Mouse (Mus musculus) hindbrain, embryonic 15.5 days (tissue): ENCODE data around the gene Clcn2. TPM values are rescaled to one million over a fixed set of nuclear protein-coding genes. Genes with fewer than 3 reads are reported as not detected.

ENCODE experiments used
- ATAC-seq: fragments of 200-750 bp; cut with Nextera tagmentation; 2 replicates; pipeline ENCODE4 v1.8.0; 2017; ENCODE audit warnings: low read depth, moderate number of reproducible peaks, moderate TSS enrichment; ENCODE audit not compliant: low FRiP score
- H3K27ac ChIP-seq: fragments of 300-500 bp; sonication (generic); replicated peaks from 2 replicates; pipeline ENCODE4 v1.5.1; 2015; ENCODE audit warnings: mild to moderate bottlenecking, inconsistent platforms
- H3K27me3 ChIP-seq: fragments of 300-500 bp; sonication (generic); 2 replicates; pipeline ENCODE4 v1.6.1; 2015; ENCODE audit warnings: control low read depth, inconsistent platforms
- H3K36me3 ChIP-seq: fragments of 300-500 bp; sonication (generic); 2 replicates; pipeline ENCODE4 v1.6.1; 2015; ENCODE audit warnings: control low read depth, inconsistent platforms
- H3K4me1 ChIP-seq: fragments of 300-500 bp; sonication (generic); replicated peaks from 2 replicates; pipeline ENCODE4 v1.6.1; 2015; ENCODE audit warnings: control low read depth, inconsistent platforms
- H3K4me2 ChIP-seq: fragments of 300-500 bp; sonication (generic); 2 replicates; pipeline ENCODE4 v1.6.1; 2015; ENCODE audit warnings: moderate library complexity, mild to moderate bottlenecking, inconsistent platforms
- H3K4me3 ChIP-seq: fragments of 300-500 bp; sonication (generic); 2 replicates; pipeline ENCODE4 v1.5.1; 2015; ENCODE audit warnings: mild to moderate bottlenecking, inconsistent platforms
- H3K9ac ChIP-seq: fragments of 300-500 bp; sonication (generic); 2 replicates; pipeline ENCODE4 v1.6.1; 2015; ENCODE audit warnings: inconsistent platforms
- H3K9me3 ChIP-seq: fragments of 300-500 bp; sonication (generic); 2 replicates; pipeline ENCODE4 v1.6.1; 2016; ENCODE audit warnings: control low read depth, inconsistent platforms
- WGBS: fragments of 180-500 bp; shearing (Covaris S2); methylation state at CpG from one replicate; pipeline ENCODE4 v1.1.7; 2015; 5-methylcytosine and 5-hydroxymethylcytosine counted together
- polyA plus RNA-seq: library from polyadenylated mRNA; unstranded; fragments of >200 nt; fragmentation: Nextera tagmentation; extraction: Ambion mirVana; gene quantifications from 2 replicates; pipeline ENCODE4 v1.2.1, GENCODE M21; 2015

Gene Clcn2
- polyA plus RNA-seq, 1 experiment from 2014 or later: 36.0 TPM

DNA sequence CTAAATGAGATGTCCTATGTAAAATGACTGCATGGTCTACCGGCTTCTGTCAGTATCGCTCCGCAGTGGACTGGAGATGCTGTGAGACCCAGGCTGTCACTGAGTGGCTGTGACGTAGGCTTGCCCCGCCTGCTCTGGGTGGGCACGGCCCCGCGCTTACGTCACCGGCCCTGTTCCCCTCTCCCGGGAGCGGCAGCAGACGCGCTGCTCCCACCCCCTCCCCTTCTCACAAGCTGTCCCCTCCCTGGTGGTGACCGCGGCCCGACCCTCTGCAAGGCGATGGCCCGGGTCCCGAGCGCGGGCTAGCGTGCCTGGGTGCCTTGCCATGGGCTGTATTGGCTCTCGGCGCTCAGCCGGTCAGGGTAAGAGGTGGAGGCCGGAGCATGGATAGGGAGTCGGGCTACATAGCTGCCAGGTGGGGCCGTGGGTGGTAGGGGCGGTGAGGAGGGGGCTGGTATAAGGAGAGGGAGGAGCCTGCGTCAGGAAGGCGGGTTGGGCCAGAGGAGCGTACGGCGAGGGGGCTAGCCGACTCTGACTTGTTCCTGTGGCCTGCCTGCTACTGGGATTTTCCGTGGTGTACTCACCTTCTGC is 24.3 kb downstream of the Clcn2 start, which contains the start of gene Fam131a:
Gene Fam131a (plus strand): TSS at position 131 of the 591 bp plus-strand sequence.
- peak; percentile 94 for ATAC-seq
- no peaks in the 10 kb centered on the region for H3K27me3 ChIP-seq
- H3K36me3 ChIP-seq: peaks cover 35% of the 10 kb centered on the region
- WGBS: under 1% methylated on average over 36 of the region's 37 CpGs
- no peaks in the 10 kb centered on the region for H3K9me3 ChIP-seq
- peak within 1 kb of the TSS; percentile 97 for H3K27ac ChIP-seq
- H3K4me1 ChIP-seq: peaks cover 46% of the 10 kb centered on the region
- H3K4me3 ChIP-seq: peak within 1 kb of the TSS; percentile 62
- peak within 1 kb of the TSS; percentile 78 for H3K9ac ChIP-seq
- peak within 1 kb of the TSS; percentile 66 for H3K4me2 ChIP-seq

GRCm38 (mm10) chr16:20692241-20692965 is 25.1 kb downstream of the Clcn2 start:
- H3K9me3 ChIP-seq: no peaks in the 10 kb centered on the region
- peak overlapping the region; percentile 66 for H3K4me2 ChIP-seq
- H3K4me3 ChIP-seq: peak overlapping the region; percentile 62; the same call in 1 of the 2 replicates
- 0 out of 2 replicates have a peak, but pooled peaks have one; percentile 0 for ATAC-seq
- H3K9ac ChIP-seq: no peak overlapping the region
- peak overlapping the region; percentile 97 for H3K27ac ChIP-seq
- H3K4me1 ChIP-seq: peaks cover 44% of the 10 kb centered on the region
- H3K27me3 ChIP-seq: no peaks in the 10 kb centered on the region
- peaks cover 43% of the 10 kb centered on the region for H3K36me3 ChIP-seq
- 35% methylated on average over 16 of the region's 16 CpGs for WGBS

DNA sequence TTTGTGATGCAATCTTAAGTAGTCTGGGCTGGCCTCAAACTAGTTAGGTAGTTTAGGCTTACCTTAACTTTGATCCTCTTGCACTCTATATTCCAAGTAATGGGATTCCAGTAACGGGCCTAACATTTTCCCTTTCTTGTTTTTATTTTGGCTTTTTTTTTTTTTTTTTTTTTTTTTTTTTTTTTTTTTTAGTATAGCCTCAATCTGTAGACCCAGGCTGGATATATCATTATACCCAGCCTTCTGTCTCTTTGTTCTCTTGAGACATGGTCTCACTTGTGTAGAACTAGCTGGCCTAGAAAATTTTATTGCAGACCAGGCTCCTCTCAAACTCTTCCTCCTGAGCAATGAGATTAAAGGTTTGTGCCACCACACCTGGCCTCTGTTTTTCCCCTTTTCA is 25.9 kb downstream of the Clcn2 start:
- no peak for ATAC-seq
- Histone ChIP-seq H3K4me1 (peaks cover 37% of the 10 kb centered on the region), H3K4me3 (no peak overlapping the region), H3K36me3 (peaks cover 51% of the 10 kb centered on the region), H3K27me3 (no peaks in the 10 kb centered on the region), H3K9ac (no peak overlapping the region), H3K27ac (no peak overlapping the region), H3K9me3 (no peaks in the 10 kb centered on the region), H3K4me2 (no peak overlapping the region)
- 83% methylated on average over 1 of the region's 1 CpGs for WGBS

- H3K4me3 ChIP-seq: no peak overlapping the region
- no peak overlapping the region for H3K9ac ChIP-seq
- WGBS: 93% methylated on average over 3 of the region's 3 CpGs
- no peaks in the 10 kb centered on the region for H3K9me3 ChIP-seq
- no peak for ATAC-seq
- H3K4me1 ChIP-seq: peaks cover 29% of the 10 kb centered on the region
- H3K36me3 ChIP-seq: peaks cover 59% of the 10 kb centered on the region
- no peak overlapping the region for H3K4me2 ChIP-seq
- H3K27ac ChIP-seq: no peak overlapping the region
- no peaks in the 10 kb centered on the region for H3K27me3 ChIP-seq
These were observed 26.8 kb downstream of the Clcn2 start for GRCm38 (mm10) chr16:20690774-20691173.

GRCm38 (mm10) chr16:20677974-20678675 is 39.4 kb downstream of the Clcn2 start:
- H3K9ac ChIP-seq: no peak overlapping the region
- no peaks in the 10 kb centered on the region for H3K9me3 ChIP-seq
- H3K4me3 ChIP-seq: no peak overlapping the region
- no peak for ATAC-seq
- H3K27me3 ChIP-seq: no peaks in the 10 kb centered on the region
- H3K4me2 ChIP-seq: no peak overlapping the region
- 81% methylated on average over 10 of the region's 10 CpGs for WGBS
- H3K36me3 ChIP-seq: peaks cover 81% of the 10 kb centered on the region
- H3K4me1 ChIP-seq: peaks cover 27% of the 10 kb centered on the region
- H3K27ac ChIP-seq: no peak overlapping the region

DNA sequence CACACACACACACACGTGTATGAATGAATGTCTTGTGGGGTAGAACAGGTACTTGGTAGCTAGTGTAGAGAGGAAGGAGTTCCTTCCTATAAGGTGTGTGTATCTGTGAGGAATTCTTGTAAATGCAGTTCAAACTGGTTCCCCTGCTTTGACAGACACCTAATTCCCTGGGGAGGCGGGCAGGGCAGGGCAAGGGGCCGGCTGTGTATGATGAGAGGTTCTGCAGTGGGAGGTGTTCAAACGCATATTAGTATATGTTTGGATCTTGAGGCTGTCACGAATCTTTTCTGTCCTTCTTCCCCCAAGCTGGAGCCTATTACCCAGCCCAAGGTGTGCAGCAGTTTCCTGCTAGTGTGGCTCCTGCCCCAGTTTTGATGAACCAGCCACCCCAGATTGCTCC is 40.2 kb downstream of the Clcn2 start:
- H3K4me2 ChIP-seq: no peak overlapping the region
- H3K4me3 ChIP-seq: no peak overlapping the region
- WGBS: 89% methylated on average over 5 of the region's 5 CpGs
- no peak for ATAC-seq
- H3K9me3 ChIP-seq: no peaks in the 10 kb centered on the region
- peaks cover 27% of the 10 kb centered on the region for H3K4me1 ChIP-seq
- peaks cover 73% of the 10 kb centered on the region for H3K36me3 ChIP-seq
- H3K27me3 ChIP-seq: no peaks in the 10 kb centered on the region
- no peak overlapping the region for H3K9ac ChIP-seq
- H3K27ac ChIP-seq: no peak overlapping the region

- Histone ChIP-seq H3K9me3 (no peaks in the 10 kb centered on the region), H3K4me1 (peaks cover 32% of the 10 kb centered on the region), H3K27me3 (no peaks in the 10 kb centered on the region), H3K9ac (no peak overlapping the region), H3K27ac (no peak overlapping the region), H3K36me3 (peaks cover 66% of the 10 kb centered on the region), H3K4me3 (no peak overlapping the region), H3K4me2 (no peak overlapping the region)
- ATAC-seq: no peak
- 90% methylated on average over 4 of the region's 4 CpGs for WGBS
These were observed 40.8 kb downstream of the Clcn2 start for GRCm38 (mm10) chr16:20676702-20677101.

- no peak for ATAC-seq
- H3K4me2 ChIP-seq: no peak overlapping the region
- H3K4me3 ChIP-seq: no peak overlapping the region
- H3K9ac ChIP-seq: no peak overlapping the region
- peaks cover 32% of the 10 kb centered on the region for H3K4me1 ChIP-seq
- H3K36me3 ChIP-seq: peaks cover 52% of the 10 kb centered on the region
- H3K9me3 ChIP-seq: no peaks in the 10 kb centered on the region
- no peak overlapping the region for H3K27ac ChIP-seq
- H3K27me3 ChIP-seq: no peaks in the 10 kb centered on the region
- WGBS: 93% methylated on average over 6 of the region's 6 CpGs
These were observed 42.3 kb downstream of the Clcn2 start for GRCm38 (mm10) chr16:20675213-20675612.

DNA sequence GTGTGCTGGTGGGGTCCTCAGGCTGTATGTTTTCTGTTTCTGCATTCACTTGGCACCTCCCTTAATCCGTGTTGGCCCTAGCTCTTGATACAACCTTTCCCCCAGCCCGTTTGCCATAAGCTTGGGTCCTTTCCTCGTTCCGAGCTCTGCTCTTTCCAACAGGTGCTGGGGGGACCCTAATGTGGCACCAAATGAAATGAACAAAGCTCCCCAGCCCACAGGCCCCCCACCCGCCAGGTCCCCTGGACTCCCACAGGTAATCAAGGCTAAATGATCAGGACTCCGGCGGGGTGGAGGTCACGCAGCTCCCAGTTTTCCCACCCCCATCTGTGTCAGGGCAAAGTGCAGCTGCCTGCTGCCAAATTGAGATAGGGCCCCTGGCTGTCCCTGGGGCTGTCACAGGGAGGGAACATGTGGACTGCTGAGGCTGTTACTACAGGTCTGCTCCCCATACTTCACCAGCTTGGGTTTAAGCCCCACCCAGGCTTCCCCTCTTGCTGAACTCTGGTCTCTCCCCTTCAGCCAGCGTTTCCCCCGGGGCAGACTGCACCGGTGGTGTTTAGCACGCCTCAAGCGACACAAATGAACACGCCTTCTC is 43.7 kb downstream of the Clcn2 start:
- Histone ChIP-seq H3K36me3 (peaks cover 38% of the 10 kb centered on the region), H3K4me1 (peaks cover 32% of the 10 kb centered on the region), H3K4me2 (peak overlapping the region; percentile 90), H3K27ac (0 out of 2 replicates have a peak overlapping the region, but pooled peaks have one; percentile 84), H3K9me3 (no peaks in the 10 kb centered on the region), H3K4me3 (peak overlapping the region; percentile 68), H3K27me3 (no peaks in the 10 kb centered on the region), H3K9ac (peak overlapping the region; percentile 84)
- no peak for ATAC-seq
- WGBS: 9% methylated on average over 14 of the region's 14 CpGs

DNA sequence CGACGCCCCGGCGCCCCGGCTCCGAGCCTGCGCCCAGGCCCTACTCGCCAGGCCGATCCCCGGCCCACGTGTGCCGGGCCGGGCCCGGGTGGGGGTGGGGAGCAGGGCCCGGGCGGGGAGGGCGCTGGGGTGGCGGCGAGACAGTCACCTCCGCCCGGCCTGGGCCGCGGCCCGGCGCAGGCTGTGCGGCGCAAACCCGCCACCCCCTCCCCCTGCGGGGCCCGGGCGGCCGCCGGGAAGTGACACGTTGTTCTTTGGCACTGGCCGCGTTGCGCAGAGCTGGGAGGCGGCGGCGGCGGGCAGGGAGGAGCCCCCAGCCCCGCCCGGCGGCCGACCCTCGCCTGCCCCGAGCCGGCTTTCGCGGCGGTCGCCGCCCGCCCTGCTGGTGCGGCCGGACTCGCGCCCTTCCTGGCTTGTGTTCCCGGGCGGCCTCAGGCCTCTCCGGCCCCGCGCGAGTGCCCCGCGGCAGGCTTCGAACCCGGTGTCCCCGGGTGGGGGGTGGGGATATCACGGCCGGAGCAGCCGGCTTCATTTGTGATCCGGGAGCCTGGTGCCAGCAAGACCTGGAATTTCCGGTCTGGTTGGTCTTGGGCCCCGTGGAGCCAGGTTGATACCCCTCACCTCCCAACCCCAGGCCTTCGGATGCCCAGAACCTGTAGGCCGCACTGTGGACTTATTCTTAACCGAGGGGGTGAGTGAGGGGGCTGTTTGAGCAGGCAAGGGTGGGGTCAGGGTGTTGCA is 44.4 kb downstream of the Clcn2 start:
- 0% methylated on average over 51 of the region's 78 CpGs for WGBS
- no peaks in the 10 kb centered on the region for H3K27me3 ChIP-seq
- H3K4me1 ChIP-seq: peaks cover 32% of the 10 kb centered on the region
- peak overlapping the region; percentile 90 for H3K4me2 ChIP-seq
- peak overlapping the region; percentile 84 for H3K27ac ChIP-seq
- H3K36me3 ChIP-seq: peaks cover 32% of the 10 kb centered on the region
- H3K9ac ChIP-seq: peak overlapping the region; percentile 84
- peak; percentile 87 for ATAC-seq
- H3K4me3 ChIP-seq: peak overlapping the region; percentile 68
- no peaks in the 10 kb centered on the region for H3K9me3 ChIP-seq

DNA sequence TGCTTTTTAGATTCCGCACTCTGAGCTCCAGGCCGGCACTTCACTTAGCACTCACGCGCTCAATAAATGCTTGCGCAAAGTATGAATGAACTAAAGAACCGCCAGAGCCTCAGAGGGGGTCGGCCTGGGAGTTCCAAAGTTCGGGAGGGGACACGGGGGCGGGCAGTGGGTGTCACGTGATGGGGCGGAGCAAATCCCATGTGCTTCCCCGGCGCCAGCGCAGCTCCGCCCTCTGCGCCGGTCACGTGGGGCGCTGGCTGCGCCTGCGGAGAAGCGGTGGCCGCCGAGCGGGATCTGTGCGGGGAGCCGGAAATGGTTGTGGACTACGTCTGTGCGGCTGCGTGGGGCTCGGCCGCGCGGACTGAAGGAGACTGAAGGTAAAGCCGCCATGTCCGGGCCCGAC is 45.0 kb downstream of the Clcn2 start:
- 0% methylated on average over 37 of the region's 38 CpGs for WGBS
- Histone ChIP-seq H3K4me3 (peak overlapping the region; percentile 68), H3K36me3 (peaks cover 25% of the 10 kb centered on the region), H3K9ac (peak overlapping the region; percentile 84), H3K9me3 (no peaks in the 10 kb centered on the region), H3K4me1 (peaks cover 27% of the 10 kb centered on the region), H3K4me2 (peak overlapping the region; percentile 90), H3K27ac (peak overlapping the region; percentile 84), H3K27me3 (no peaks in the 10 kb centered on the region)
- ATAC-seq: peak; percentile 98
